Mouse (Mus musculus): Measurements from ENCODE around the gene S100a16.

S100a16 gene

DNA sequence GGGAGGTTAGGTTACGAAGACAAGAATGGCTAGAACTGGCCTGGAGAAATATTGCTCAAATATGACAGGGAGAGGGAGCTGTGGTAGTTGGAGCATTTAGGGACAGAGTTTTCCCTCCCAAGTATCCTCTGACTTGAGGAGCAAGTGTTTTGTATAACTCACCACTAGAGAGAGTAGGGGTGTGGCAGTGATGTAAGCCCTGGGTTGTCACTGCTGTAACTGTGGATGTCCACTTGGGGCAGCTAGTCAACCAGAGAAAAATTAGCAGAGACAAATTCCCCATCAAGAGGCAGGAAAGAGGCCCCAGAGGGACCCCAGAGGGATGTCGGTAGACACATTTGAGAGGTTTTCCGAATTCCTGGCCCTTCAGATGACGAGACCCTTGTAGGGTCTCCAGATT lies 11.6 kb upstream of the S100a16 start:
- peak; percentile 67 for DNase-seq (ENCODE audit: low spot score)

DNA sequence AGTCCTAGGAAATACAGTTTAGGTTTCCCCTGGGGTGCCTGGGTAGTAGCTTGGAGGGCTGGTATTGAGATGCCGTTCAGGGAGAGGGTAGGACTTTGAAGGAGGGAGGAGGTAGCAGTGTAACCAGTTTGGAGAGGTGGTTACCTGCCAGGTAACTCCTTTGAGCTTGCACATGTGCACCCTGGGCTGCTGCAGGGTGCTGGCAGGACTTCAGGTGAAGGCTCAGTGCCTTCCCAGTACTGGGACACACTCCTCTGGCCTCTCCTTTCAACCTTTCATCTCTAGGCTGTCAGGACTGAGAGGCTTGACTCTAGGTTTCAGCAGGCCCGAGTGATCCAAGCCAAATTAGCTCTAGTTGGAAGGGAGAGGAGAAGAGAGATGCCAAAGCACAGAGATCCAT lies 11.0 kb upstream of the S100a16 start:
- DNase-seq (ENCODE audit: low spot score), result no peak

DNA sequence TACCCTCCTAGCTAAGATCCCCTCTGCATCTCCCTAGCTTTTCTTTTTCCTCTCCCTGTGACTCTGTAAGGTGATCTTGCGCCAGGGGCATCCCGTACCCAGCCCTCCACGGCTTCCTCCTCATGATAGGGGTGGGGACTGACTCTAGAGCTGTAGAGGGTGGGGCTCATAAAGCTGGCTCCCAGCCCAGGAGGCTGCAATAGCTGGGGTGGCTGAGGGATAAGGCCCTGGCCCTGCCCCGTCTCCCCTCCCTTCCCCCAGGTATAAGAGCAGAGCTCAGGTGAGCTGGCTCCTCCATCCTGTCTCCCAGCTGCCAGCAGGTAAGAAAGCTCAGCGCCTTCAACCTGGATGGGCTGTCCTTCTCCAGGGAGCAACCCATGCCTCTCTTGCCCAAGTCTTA lies 10.5 kb upstream of the S100a16 start, which contains the start of gene S100a14:
Gene S100a14 (plus strand): TSS at position 277 of the 400 bp plus-strand sequence.
- DNase-seq (ENCODE audit: low spot score), result no peak

DNA sequence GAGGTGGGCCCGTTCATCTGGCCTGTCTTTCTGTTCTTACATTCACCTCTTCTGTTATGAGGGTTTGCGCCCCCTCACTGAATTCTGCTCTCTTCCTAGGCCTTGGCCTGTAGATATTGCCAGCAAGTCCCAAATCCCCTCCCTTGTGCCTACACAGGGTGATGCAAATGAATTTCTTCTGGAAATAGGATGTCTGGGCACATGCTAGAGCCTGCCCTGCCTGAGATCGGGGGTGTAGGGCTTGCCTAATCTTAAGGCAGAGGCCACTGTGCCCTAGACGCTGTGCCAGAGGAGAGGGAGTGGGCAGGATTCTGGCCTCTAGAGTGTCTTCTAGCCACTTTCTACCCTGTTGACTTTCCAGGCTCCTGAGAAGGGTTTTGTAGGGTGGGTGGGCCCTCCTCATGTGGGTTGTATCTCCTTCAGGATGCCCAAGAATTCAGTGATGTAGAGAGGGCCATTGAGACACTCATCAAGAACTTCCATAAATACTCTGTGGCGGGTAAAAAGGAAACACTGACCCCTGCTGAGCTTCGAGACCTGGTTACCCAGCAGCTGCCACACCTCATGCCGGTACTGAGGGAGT lies 9.7 kb upstream of the S100a16 start:
- no peak for DNase-seq (ENCODE audit: low spot score)

DNA sequence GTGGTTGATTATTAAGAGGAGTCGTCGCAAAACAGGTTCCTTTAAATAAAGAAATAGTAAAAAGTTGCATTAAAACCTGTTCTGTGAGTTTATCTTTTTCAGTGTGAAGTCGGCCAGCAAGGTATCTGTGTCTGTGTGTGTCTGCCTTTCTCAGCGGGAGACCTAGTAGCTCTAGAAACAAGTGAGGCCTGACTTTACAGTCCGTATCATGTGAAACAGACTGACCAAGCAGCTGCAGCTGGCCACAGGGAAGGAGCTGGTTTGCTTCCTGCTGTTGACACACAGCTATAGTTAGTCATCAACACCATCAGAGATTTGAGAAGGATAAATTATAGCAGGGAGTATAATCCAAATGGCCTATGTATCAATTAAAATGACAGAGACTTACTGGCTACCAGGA lies 5.3 kb upstream of the S100a16 start:
- DNase-seq (ENCODE audit: low spot score), result no peak

DNA sequence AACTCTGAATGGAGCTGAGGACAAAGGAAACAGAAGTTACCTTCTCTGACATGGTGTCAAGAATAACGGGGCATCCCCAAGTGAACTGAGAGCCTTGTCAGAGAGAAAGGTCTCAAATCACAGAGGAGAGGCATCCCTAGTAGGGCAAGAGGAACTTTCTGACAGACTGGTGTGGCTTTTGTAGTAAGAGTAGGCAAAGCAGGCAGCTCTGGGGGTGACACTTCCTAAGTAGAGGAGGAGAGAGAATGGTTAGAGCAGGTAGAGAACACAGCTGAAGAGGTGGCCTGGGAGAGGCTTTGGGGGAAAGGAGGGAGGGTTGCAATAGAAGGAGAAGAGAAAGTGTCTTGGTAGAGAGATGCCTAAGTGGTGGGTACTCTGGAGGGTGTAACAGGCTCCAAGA lies 1.6 kb upstream of the S100a16 start:
- DNase-seq (ENCODE audit: low spot score), result no peak

DNA sequence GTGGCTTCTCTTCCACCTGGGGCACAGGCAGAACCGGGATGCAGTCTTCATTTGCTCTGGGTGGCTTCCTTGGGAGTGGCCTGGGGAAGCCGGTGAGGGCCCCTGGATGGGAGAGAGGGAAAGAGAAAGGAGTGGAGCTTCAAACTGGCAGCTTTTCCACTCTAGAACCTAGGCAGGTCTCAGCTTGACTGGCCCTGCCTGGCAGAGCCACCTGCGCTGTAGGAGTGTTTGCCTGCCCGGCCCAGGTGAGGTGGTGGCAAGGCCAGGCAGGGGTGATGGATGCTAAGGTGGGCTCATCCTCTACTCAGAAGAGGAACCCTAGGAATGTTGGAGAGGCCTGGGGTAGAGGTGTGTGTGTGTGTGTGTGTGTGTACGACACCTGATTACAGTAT lies 847 bp downstream of the S100a16 start:
- no peak for DNase-seq (ENCODE audit: low spot score)

DNA sequence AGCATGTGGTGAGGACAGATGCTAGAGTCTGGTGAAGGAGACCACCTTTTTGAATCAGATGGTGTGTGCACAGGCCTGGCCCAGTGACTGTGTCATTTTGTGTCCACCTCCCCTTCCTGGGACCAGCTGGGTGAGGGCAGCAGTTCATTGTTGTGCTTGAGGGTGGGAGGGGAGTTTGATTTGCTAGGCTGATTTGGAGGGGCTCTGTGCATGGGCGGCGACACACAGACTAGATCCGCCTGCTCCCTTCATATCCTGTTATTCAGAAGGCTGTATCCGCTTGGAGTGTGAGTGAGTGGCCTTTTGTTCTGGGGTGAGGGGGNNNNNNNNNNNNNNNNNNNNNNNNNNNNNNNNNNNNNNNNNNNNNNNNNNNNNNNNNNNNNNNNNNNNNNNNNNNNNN lies 3.9 kb downstream of the S100a16 start:
- peak; percentile 55 for DNase-seq (ENCODE audit: low spot score)

DNA sequence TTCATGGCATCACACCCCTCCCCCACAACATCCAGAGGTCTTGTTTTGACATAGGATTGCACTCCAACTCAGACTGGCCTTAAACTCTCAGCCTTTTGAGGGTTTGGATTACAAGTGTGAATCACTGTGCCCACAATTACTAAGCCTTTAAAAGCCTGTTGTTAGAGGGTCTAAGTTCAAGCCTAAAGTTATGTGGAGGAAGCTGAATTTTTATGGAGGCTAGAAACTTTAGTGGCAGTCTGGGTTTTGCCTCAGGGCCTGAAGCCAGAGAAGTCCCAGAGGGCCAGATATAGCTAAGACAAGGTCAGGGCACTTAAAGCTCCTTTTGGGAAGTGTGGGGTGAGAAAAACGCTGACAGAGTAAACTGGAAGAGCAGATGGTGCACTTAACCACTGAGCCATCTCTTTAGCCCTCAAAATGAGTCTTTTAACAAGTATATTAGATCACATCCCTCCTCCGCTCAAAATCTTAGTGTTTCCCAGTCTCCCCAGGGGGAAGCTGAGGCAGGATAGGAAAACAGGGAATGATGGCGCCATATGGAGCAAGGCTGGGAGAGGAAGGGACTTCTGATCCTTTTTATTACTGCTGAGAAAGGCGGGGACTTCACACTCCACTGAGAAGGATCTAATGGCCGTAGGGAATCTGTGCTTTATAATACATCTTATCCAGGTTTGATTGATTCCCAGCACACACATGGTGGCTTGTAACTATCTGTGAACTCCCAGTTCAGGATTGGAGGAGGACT lies 12.8 kb downstream of the S100a16 start:
- DNase-seq (ENCODE audit: low spot score), result no peak

DNA sequence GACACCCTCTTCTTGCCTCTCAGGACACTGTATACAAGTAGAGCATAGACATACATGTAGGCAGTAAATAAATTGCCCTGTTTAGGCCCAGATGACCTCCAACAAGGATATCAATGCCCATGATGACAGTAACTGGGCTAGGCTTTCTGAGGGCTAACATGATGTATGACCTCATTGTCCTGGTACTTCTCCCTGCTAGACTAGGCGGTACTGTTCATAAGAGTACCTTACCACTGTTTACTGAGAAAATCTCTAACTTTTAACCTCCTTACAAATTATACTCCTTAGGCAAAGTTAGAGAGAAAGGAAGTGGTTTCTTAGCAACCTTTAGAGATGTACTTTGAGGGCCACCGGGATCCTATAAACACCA lies 13.4 kb downstream of the S100a16 start:
- no peak for DNase-seq (ENCODE audit: low spot score)

DNA sequence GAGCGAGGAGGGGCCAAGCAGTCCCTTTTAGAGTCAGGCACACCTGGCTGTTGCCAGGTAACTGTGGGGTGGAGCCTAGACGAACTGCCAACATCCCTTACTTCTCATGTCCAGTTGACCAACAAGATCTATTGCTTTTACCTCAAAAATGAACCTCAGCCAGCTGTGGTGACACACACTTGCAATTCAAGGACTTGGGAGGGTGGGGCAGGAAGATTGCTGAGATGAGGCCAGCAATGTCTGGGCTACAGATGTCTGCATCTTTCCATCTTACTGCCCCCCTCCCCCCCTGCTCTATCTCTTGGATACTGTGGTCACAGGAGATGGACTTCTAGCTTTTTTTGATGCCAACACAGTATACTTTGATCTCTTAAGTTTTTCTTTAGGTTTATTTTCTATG lies 15.2 kb downstream of the S100a16 start:
- no peak for DNase-seq (ENCODE audit: low spot score)

DNA sequence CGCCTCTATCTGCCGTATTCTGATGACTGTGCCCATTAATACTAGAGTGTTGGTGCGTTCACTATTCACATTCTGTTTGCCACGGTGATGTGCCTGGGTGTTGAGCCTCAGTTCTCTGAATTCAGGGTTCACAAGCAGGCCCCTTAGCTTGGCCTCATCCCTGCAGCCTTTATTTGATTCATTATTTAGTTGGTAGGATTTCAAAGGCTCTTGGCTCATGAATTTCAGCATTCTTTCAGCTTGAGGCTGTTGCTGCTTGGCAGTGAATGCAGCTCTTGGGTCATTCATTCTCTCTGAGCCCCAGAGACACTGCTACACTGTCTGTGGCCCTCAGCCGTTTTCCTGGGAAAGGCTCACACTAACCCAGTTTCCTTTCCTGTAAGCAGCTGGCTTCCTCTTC lies 18.9 kb downstream of the S100a16 start:
- peak; percentile 50 for DNase-seq (ENCODE audit: low spot score)

DNA sequence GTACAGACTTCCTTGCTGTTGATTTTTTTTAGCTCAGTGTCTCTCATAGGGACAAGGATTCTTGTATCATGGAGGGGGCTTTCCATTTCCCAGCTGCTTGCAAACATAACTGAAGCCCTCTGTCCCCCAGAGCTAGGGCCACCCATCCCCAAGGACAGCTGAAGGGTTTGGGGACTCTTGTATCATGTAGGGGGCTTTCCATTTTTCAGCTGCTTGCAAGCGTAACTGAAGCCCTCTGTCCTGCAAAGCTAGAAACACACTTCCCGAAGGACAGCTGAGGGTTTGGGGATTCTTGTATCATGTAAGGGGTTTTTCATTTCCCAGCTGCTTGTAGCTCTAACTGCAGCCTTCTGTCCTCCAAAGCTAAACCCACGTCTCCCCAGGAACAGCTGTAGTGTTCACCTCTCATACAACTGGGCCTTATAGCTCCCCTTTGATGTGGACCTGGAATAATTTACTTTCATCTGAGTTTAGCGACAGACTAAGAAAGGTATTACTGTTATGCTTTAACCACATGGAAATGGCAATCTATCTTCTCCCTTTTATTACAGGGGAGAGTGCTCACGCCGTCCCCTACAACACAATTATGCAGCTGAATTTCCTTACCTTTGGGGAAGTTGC lies 23.1 kb downstream of the S100a16 start, which contains the start of gene S100a3:
Gene S100a3 (plus strand): TSS at position 571 of the 621 bp plus-strand sequence.
- no peak for DNase-seq (ENCODE audit: low spot score)

DNA sequence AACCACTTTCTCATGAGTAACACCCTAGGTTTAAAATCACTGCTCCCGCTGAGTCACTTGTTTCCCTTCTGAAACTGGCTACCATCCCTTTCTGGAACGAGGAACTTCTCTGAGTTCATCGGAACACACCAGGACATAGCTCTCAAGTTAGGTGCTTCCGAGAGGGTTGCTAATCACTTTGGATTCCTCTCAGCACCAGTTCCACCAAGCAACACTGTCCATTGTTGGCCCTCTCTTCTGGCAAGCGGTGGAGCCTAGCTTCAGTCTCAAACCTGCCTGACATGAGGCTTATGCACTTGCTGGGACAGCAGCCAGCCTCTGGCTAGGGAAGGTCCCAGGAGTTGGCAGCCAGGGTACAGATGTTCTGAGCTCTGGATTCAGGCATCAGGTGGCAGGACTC lies 37.6 kb downstream of the S100a16 start:
- no peak for DNase-seq (ENCODE audit: low spot score)

DNA sequence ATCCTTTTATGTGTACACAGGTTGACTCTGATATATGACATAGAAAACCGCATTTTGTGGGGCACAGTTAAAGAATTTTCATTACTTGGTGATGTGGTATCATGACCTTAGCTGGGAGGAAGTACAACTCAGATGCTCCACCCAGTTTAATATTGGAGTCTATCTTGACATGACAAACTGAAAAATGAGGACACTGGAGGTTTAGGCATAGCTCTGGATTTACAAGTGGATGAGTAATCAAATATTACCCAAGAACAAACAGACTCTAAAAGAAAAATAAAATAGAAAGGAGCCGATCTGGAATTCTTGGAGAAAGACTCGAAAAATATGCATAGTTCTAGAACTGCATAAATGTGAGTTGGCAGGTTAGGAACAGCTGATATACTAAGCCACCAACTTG lies 38.3 kb downstream of the S100a16 start:
- no peak for DNase-seq (ENCODE audit: low spot score)

DNA sequence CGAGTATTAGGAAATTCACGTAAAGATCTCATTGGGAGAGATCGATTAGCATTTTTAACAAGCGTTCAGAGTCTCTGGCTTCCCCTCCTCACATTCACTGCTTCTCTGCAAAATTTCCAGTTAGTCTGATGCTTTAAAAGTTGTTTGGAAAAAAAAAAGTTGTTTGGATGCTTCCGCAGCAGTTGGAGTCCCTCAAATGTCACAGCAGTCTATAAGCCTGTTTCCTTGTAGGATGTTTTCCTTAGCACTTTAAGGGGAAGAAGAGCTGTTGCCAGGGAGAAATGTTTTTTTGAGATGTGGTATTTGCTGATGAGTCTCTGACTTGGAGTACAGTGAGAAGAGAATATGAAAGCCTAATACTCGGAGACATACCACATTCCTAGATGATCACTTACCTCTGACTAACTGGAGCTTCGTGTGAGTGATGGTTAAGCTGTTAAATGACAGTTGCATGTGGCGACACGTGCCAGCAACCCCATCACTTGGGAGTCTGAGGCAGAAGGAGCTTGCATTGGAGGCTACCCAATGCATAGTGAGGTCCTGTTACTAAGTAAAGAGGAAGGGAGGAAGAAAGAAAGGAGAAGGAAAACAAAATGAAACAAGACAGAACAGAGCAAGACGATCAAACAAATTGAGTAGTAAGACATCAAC lies 39.4 kb downstream of the S100a16 start:
- DNase-seq (ENCODE audit: low spot score), result no peak

DNA sequence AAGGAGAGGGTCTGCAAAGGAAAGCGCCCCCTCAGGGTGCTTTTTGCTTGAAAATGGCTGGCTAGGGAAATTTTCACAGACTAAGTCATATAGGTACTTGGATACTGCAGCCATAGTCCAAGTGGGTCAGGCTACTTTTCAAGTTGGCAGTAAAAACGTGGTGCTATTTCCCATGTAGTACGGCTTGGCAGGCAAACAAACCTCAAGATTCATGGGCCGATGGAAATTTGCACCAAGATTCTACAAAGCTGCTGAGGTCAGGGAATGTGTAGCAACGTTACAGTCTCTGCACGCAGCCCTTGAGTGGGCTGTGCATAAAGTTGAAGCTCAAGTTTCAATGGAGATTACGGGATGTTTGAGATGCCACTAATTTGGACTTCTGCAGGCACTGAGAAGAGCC lies 42.4 kb downstream of the S100a16 start:
- DNase-seq (ENCODE audit: low spot score), result no peak

DNA sequence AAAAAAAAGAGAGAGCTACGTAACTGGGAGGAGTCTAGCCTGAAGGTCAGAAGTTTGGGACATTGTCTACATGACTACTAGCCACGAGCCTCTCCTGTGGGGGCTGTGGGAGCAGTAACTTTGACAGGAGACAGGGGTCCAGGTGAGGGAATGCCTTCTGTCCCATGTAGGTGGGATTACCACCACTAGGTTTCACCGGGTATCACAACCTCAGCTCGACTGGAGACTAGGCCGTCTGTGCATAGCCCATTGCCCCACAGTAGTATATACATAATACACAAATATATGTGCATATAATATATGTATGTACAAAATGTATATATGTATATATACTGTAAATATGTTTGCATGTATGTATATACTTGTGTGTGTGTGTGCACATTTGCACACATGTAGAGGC lies 44.1 kb downstream of the S100a16 start:
- no peak for DNase-seq (ENCODE audit: low spot score)

DNA sequence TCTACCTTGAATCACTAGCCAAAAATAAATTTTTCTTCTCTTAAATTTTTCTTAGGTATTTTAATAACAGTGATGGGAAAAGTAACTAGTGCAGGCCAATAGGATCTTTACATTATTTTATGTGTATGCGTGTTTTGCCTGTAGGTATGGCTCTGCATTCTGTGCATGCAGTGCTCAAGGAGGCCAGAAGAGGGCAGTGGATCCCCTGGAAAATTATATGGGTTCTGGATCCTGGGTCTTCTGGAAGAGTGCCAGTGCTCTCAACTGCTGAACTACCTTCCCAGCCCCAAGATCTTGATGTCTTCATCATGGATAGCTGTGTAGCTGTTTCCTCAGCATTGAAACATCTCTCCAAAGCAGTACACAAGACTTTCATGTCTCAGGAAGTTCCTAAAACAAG lies 45.1 kb downstream of the S100a16 start:
- no peak for DNase-seq (ENCODE audit: low spot score)

DNA sequence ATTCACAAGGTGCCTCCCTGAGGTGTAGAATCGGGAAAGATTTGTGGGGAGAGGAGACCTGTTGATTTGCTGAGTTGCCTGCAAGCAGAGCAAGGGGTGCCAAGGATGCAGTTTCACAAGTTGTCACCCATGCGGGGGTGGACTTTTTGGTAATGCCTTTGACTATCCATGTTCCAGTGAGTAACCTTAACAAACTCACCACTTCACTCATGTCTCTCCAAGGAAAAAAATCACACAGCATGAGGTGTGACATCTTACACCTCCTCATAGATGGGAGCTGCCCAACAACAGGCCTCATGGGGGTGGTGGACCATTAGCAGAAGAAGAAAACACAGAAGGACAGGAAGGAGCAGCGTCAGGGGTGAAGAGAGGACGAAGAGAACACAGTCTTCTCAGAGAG lies 45.5 kb downstream of the S100a16 start:
- DNase-seq (ENCODE audit: low spot score), result no peak

DNA sequence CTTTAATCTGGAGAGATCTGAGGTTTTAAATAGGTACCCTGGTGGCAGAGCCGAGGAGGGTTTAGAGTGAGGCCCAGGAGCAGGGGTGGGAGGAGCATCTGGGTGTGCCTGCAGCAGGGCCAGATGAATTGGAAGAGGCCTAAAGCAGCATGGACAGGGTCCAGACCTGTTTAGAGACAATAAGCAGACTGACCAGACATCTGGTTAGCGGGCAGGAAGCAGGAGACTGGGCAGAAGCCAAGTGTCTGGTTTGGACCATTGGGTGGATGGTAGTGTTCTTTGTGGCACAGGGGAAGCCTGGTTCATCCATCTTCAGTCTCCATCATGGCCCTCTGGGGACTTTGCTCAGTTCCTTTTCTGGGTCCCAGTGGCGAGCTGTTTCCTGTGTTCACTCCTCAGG lies 46.8 kb downstream of the S100a16 start:
- no peak for DNase-seq (ENCODE audit: low spot score)

DNA sequence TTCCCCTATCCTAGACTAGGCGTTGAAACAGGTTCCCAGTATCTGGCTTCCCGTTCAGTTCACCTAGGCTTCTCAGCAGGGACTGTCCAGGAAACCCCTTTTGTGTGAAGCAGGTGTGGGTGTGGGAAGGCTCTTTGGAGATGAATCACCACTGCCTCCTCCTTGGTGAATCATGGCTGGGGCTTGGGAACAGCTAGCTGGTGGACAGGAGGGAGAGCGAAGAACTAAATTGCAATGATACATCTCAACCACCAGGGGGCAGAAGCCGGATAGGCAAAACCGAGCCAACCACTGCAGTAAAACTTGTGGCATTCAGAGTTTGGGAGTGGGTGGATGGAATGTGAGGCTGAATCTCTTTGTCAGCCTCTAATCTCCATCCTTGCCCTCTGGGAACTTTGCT lies 48.5 kb downstream of the S100a16 start:
- peak; percentile 63 for DNase-seq (ENCODE audit: low spot score)

DNA sequence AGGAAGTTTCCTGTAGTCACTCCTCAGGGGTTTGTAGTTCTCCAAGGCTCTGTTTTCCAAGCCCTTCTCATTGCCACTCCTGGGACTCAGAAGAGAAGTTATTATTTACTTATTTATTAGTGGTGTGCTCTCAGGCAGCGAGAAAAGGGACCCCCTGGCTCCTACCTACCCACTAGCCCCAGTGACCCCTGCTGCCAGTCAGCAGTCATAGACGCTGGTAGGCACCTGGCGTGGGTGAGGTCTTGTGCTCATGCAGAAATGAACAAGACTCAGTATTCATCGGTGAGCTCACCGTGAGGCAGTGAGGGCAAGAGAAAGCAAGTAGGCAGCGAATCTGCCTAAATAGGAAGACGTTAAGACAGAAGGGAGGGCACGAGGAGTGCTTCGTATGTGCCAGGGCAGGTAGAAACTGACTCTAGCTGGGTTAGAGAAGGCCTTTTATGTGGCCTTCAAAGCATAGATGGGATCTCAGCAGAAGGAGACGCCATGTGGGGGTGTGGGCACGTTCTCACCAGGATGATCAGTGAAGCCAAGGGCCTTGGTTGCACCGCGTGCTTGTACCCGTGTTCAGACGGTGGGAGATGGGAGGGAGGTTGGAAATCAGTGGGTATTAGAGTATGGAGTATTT lies 49.1 kb downstream of the S100a16 start:
- DNase-seq (ENCODE audit: low spot score), result no peak
